Mouse (Mus musculus) bone marrow, adult 2 months (tissue): Measurements from ENCODE around the gene Pth1r.

Experiments
- CTCF ChIP-seq: fragments of 200-500 bp; IDR thresholded peaks from 2 replicates; pipeline ENCODE4 v1.5.1; 2011; ENCODE audit warnings: low read length, control low read depth; ENCODE audit not compliant: control insufficient read depth, insufficient read depth
- POLR2A ChIP-seq: fragments of 200-500 bp; IDR thresholded peaks from 2 replicates; pipeline ENCODE4 v1.6.1; 2011; ENCODE audit warnings: low read depth, mild to moderate bottlenecking, control low read depth, low read length, borderline replicate concordance; ENCODE audit not compliant: control insufficient read depth

GRCm38 (mm10) chr9:110781256-110781721 is 34.3 kb upstream of the Pth1r start:
- TF ChIP-seq CTCF: peak; percentile 83
- TF ChIP-seq POLR2A: no peak
